Mouse (Mus musculus) brain, embryonic 18.5 days (tissue): ENCODE data around the gene Slc38a10.

ENCODE experiments used
- DNase-seq: peaks from one replicate; pipeline ENCODE4 v3.0.0-alpha.2; 2012; ENCODE audit warnings: low read depth, low spot score

Gene Slc38a10

GRCm38 (mm10) chr11:120175948-120176347, 24.8 kb upstream of the Slc38a10 start:
- no peak for DNase-seq

GRCm38 (mm10) chr11:120173213-120173612, 22.1 kb upstream of the Slc38a10 start:
- DNase-seq = no peak

GRCm38 (mm10) chr11:120171168-120171567, 20.0 kb upstream of the Slc38a10 start:
- DNase-seq = no peak

- no peak for DNase-seq
Observed at GRCm38 (mm10) chr11:120169208-120169992, 18.3 kb upstream of the Slc38a10 start.

- DNase-seq = no peak
Observed at GRCm38 (mm10) chr11:120168516-120168915, 17.4 kb upstream of the Slc38a10 start.

- DNase-seq = no peak
Observed at GRCm38 (mm10) chr11:120167921-120168356, 16.8 kb upstream of the Slc38a10 start.

GRCm38 (mm10) chr11:120167059-120167458, 15.9 kb upstream of the Slc38a10 start:
- no peak for DNase-seq

GRCm38 (mm10) chr11:120164471-120165261, 13.5 kb upstream of the Slc38a10 start:
- DNase-seq = no peak

- DNase-seq = no peak
Observed at GRCm38 (mm10) chr11:120164028-120164427, 12.9 kb upstream of the Slc38a10 start.

- no peak for DNase-seq
Observed at GRCm38 (mm10) chr11:120163207-120163606, 12.1 kb upstream of the Slc38a10 start.

- DNase-seq = no peak
Observed at GRCm38 (mm10) chr11:120161245-120161644, 10.1 kb upstream of the Slc38a10 start.

GRCm38 (mm10) chr11:120160478-120160877, 9.3 kb upstream of the Slc38a10 start:
- DNase-seq = no peak

GRCm38 (mm10) chr11:120159653-120160052, 8.5 kb upstream of the Slc38a10 start:
- no peak for DNase-seq

- no peak for DNase-seq
Observed at GRCm38 (mm10) chr11:120158828-120159227, 7.7 kb upstream of the Slc38a10 start.

GRCm38 (mm10) chr11:120150440-120151112, 570 bp downstream of the Slc38a10 start:
- DNase-seq = no peak

- no peak for DNase-seq
Observed at GRCm38 (mm10) chr11:120149510-120150200, 1.5 kb downstream of the Slc38a10 start.

- DNase-seq = no peak
Observed at GRCm38 (mm10) chr11:120148201-120148855, 2.8 kb downstream of the Slc38a10 start.

- DNase-seq = no peak
Observed at GRCm38 (mm10) chr11:120143708-120144497, 7.2 kb downstream of the Slc38a10 start.

- DNase-seq = no peak
Observed at GRCm38 (mm10) chr11:120142601-120143051, 8.5 kb downstream of the Slc38a10 start.

GRCm38 (mm10) chr11:120140255-120140654, 10.9 kb downstream of the Slc38a10 start:
- DNase-seq = no peak
